Comparison of ENCODE assay signal across 19 mouse cellular contexts in genomic region chr3:53027333-53027732, GRCm38 (mm10). TPM values are rescaled to one million over a fixed set of nuclear protein-coding genes. Genes with fewer than 3 reads are reported as not detected.
"Had no signal": no experiment of that assay in that cellular context is flagged by ENCODE, and none has a peak within 500 bp of the region (broad histone marks: within the 10 kb centered on the region; RNA-seq: fewer than 3 reads in every experiment).

No protein-coding gene starts in this region.

- H3K27me3 ChIP-seq: neural tube, embryonic 13.5 days; neural tube, embryonic 15.5 days had no signal

- ATAC-seq: midbrain, embryonic 16.5 days had no signal

- H3K4me2 ChIP-seq: lung, embryonic 14.5 days; midbrain, embryonic 12.5 days; neural tube, embryonic 13.5 days; neural tube, embryonic 15.5 days; stomach, embryonic 15.5 days had no signal

- H3K9ac ChIP-seq: liver, embryonic 14.5 days; lung, embryonic 14.5 days; midbrain, embryonic 12.5 days; neural tube, embryonic 13.5 days; neural tube, embryonic 15.5 days; stomach, embryonic 15.5 days had no signal

- DNase-seq: lung, adult 18-20 months; lung, embryonic 14.5 days; lung, postnatal 14 days; lung, postnatal 4 days; midbrain, embryonic 14.5 days; right cerebral cortex, postnatal 14 days; thymus, adult 2 months; thymus, postnatal 25 days; thymus, postnatal 4 days had no signal

- H3K4me3 ChIP-seq: midbrain, embryonic 10.5 days; midbrain, embryonic 12.5 days; myocyte; neural tube, embryonic 13.5 days; neural tube, embryonic 15.5 days; stomach, embryonic 15.5 days had no signal

- H3K4me1 ChIP-seq: midbrain, embryonic 12.5 days; neural tube, embryonic 13.5 days; neural tube, embryonic 15.5 days; stomach, embryonic 15.5 days had no signal

- H3K9me3 ChIP-seq: midbrain, embryonic 10.5 days; midbrain, embryonic 12.5 days; neural tube, embryonic 13.5 days; neural tube, embryonic 15.5 days; stomach, embryonic 15.5 days had no signal

- H3K36me3 ChIP-seq: midbrain, embryonic 10.5 days; midbrain, embryonic 12.5 days; neural tube, embryonic 13.5 days; neural tube, embryonic 15.5 days; stomach, embryonic 15.5 days had no signal

- H3K27ac ChIP-seq: liver, embryonic 14.5 days; midbrain, embryonic 10.5 days; midbrain, embryonic 12.5 days; neural tube, embryonic 13.5 days; neural tube, embryonic 15.5 days; stomach, embryonic 15.5 days; stomach, postnatal 0 days had no signal

RNA-seq across cellular contexts. Expression of gene Lhfp, which starts 14.0 kb away (rescaled TPM):
- total RNA-seq: megakaryocyte-erythroid progenitor cell, adult 5-6 weeks had no signal
